Mouse (Mus musculus) myocyte (in vitro differentiated cells): ENCODE results near the gene Klk10. TPM values are rescaled to one million over a fixed set of nuclear protein-coding genes. Genes with fewer than 3 reads are reported as not detected.
A peak's percentile ranks its signal among the peaks of the same experiment; 100 is the strongest.

Experiments used
- H3K27me3 ChIP-seq: one replicate; pipeline ENCODE4 v1.6.1; 2011; ENCODE audit not compliant: control insufficient read depth, insufficient read depth, insufficient read length
- H3K36me3 ChIP-seq: one replicate; pipeline ENCODE4 v1.6.1; 2011; ENCODE audit not compliant: control insufficient read depth, insufficient read depth
- H3K4me2 ChIP-seq: one replicate; pipeline ENCODE4 v1.6.1; 2011; ENCODE audit warnings: low read depth, control low read depth
- H3K4me3 ChIP-seq: one replicate; pipeline ENCODE4 v1.5.1; 2011; ENCODE audit warnings: mild to moderate bottlenecking, control low read depth, moderate library complexity
- H3K79me2 ChIP-seq: one replicate; pipeline ENCODE4 v1.6.1; 2011; ENCODE audit not compliant: control insufficient read depth, insufficient read depth
- H3ac ChIP-seq: one replicate; pipeline ENCODE4 v1.6.1; 2011; ENCODE audit not compliant: control insufficient read depth, insufficient read length
- CEBPB ChIP-seq: IDR thresholded peaks from 2 replicates; pipeline ENCODE4 v1.6.1; 2011; ENCODE audit warnings: mild to moderate bottlenecking, moderate library complexity; ENCODE audit not compliant: poor library complexity, insufficient read depth, severe bottlenecking
- E2F4 ChIP-seq: IDR thresholded peaks from one replicate; pipeline ENCODE4 v1.6.1; 2011; ENCODE audit warnings: mild to moderate bottlenecking, control low read depth, moderate library complexity; ENCODE audit not compliant: insufficient read depth
- MAX ChIP-seq: IDR thresholded peaks from one replicate; pipeline ENCODE4 v1.6.1; 2011; ENCODE audit warnings: low read depth, mild to moderate bottlenecking, control low read depth
- MYOD1 ChIP-seq, 3 experiments: IDR thresholded peaks; one replicate each; pipeline ENCODE4 v1.6.1; 2011; ENCODE audit warnings: control low read depth in 2 of 3, low read depth in 2 of 3, mild to moderate bottlenecking in 2 of 3, moderate library complexity in 1 of 3; ENCODE audit not compliant: insufficient read length in 2 of 3, control insufficient read depth in 1 of 3
- MYOG ChIP-seq, 3 experiments: IDR thresholded peaks; one replicate each; pipeline ENCODE4 v1.6.1; 2011; ENCODE audit warnings: control low read depth in 2 of 3, low read depth in 2 of 3, mild to moderate bottlenecking in 2 of 3; ENCODE audit not compliant: insufficient read length in 2 of 3, control insufficient read depth in 1 of 3, insufficient read depth in 1 of 3
- POLR2A ChIP-seq: IDR thresholded peaks from one replicate; pipeline ENCODE4 v1.6.1; 2011; ENCODE audit warnings: low read depth, mild to moderate bottlenecking, control low read depth, moderate library complexity; ENCODE audit not compliant: insufficient read length
- POLR2AphosphoS2 ChIP-seq: IDR thresholded peaks from one replicate; pipeline ENCODE4 v1.6.1; 2011; ENCODE audit warnings: low read depth, control low read depth; ENCODE audit not compliant: insufficient read length
- REST ChIP-seq: IDR thresholded peaks from one replicate; pipeline ENCODE4 v1.6.1; 2011; ENCODE audit warnings: mild to moderate bottlenecking, control low read depth, moderate library complexity; ENCODE audit not compliant: insufficient read depth, insufficient read length
- SRF ChIP-seq: IDR thresholded peaks from one replicate; pipeline ENCODE4 v1.6.1; 2011; ENCODE audit warnings: low read depth; ENCODE audit not compliant: control insufficient read depth, insufficient read length
- TCF12 ChIP-seq: IDR thresholded peaks from one replicate; pipeline ENCODE4 v1.6.1; 2011; ENCODE audit warnings: mild to moderate bottlenecking, control low read depth; ENCODE audit not compliant: poor library complexity, insufficient read depth, severe bottlenecking
- TCF3 ChIP-seq: IDR thresholded peaks from one replicate; pipeline ENCODE4 v1.6.1; 2011; ENCODE audit warnings: low read depth, control low read depth; ENCODE audit not compliant: insufficient read length
- USF1 ChIP-seq: IDR thresholded peaks from one replicate; pipeline ENCODE4 v1.6.1; 2011; ENCODE audit warnings: low read depth, mild to moderate bottlenecking, control low read depth, moderate library complexity
- polyA plus RNA-seq: library from polyadenylated mRNA; unstranded; fragments of >200 nt; fragmentation: generic; extraction: Trizol; gene quantifications from one replicate; pipeline ENCODE4 v1.2.1, GENCODE M21; 2012; ENCODE audit warnings: missing spikeins

Klk10 gene
- polyA plus RNA-seq, 1 experiment, result 1.1 TPM

- TF ChIP-seq POLR2AphosphoS2 (no peak), CEBPB (no peak), REST (no peak), MAX (no peak), TCF12 (no peak), USF1 (no peak), SRF (no peak)
- Histone ChIP-seq H3K36me3 (no peaks in the 10 kb centered on the region), H3K4me2 (peak overlapping the region; percentile 53), H3K4me3 (no peak overlapping the region), H3K27me3 (no peaks in the 10 kb centered on the region), H3K79me2 (no peaks in the 10 kb centered on the region), H3ac (no peak overlapping the region)
Observed at GRCm38 (mm10) chr7:43782275-43783265, 1.7 kb downstream of the Klk10 start.

DNA sequence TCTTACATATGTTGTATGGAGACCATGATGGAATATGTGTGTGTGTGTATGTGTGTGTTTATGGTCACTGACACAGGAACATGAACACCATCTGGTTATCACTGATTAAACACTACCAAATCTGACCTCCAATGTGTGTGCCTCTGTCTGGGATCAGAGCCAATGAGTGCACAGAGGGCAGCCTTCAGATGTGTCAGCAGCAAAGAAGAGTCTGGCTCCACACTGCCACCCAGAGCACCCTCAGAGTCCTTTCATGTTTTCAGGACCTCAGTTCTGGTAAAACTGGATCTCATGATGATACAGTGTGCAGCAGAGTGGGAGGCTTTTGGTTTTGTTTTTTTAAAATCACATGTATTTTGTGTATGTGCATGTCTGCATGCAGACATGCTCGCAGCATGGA is 4.5 kb downstream of the Klk10 start:
- no peaks in the 10 kb centered on the region for H3K36me3 ChIP-seq
- H3K79me2 ChIP-seq, result no peaks in the 10 kb centered on the region
- no peaks in the 10 kb centered on the region for H3K27me3 ChIP-seq
- H3K4me2 ChIP-seq, result no peak overlapping the region
- no peak overlapping the region for H3K4me3 ChIP-seq
- TF ChIP-seq MYOG (IDR thresholded peaks at IDR 0.05; ENCODE audit: control insufficient read depth in 1 of 3, insufficient read depth in 1 of 3, insufficient read length in 2 of 3, low read depth in 2 of 3) (no peak), MAX (no peak), POLR2AphosphoS2 (no peak), USF1 (no peak), TCF12 (no peak)
- H3ac ChIP-seq, result no peak overlapping the region

GRCm38 (mm10) chr7:43788096-43788495 is 7.3 kb downstream of the Klk10 start:
- H3K79me2 ChIP-seq, result no peaks in the 10 kb centered on the region
- TF ChIP-seq TCF3 (no peak), E2F4 (no peak), POLR2A (no peak), MAX (no peak), MYOD1 (IDR thresholded peaks at IDR 0.05; ENCODE audit: control insufficient read depth in 1 of 3, insufficient read length in 2 of 3, low read depth in 2 of 3) (no peak), REST (no peak), POLR2AphosphoS2 (no peak), CEBPB (no peak), USF1 (no peak), TCF12 (no peak), MYOG (IDR thresholded peaks at IDR 0.05; ENCODE audit: control insufficient read depth in 1 of 3, insufficient read depth in 1 of 3, insufficient read length in 2 of 3, low read depth in 2 of 3) (no peak), SRF (no peak)
- no peaks in the 10 kb centered on the region for H3K27me3 ChIP-seq
- peak overlapping the region; percentile 4 for H3K4me2 ChIP-seq
- H3ac ChIP-seq, result no peak overlapping the region
- H3K36me3 ChIP-seq, result no peaks in the 10 kb centered on the region
- no peak overlapping the region for H3K4me3 ChIP-seq

- H3K79me2 ChIP-seq, result no peaks in the 10 kb centered on the region
- no peak overlapping the region for H3K4me2 ChIP-seq
- no peaks in the 10 kb centered on the region for H3K27me3 ChIP-seq
- no peak overlapping the region for H3K4me3 ChIP-seq
- H3K36me3 ChIP-seq, result no peaks in the 10 kb centered on the region
- H3ac ChIP-seq, result no peak overlapping the region
- TF ChIP-seq MYOG (IDR thresholded peaks at IDR 0.05; ENCODE audit: control insufficient read depth in 1 of 3, insufficient read depth in 1 of 3, insufficient read length in 2 of 3, low read depth in 2 of 3), result no peak
- TF ChIP-seq TCF12, result no peak
- no peak for TF ChIP-seq E2F4
- no peak for TF ChIP-seq TCF3
- no peak for TF ChIP-seq SRF
- TF ChIP-seq MAX, result no peak
- TF ChIP-seq MYOD1 (IDR thresholded peaks at IDR 0.05; ENCODE audit: control insufficient read depth in 1 of 3, insufficient read length in 2 of 3, low read depth in 2 of 3), result no peak
- TF ChIP-seq USF1, result no peak
- TF ChIP-seq POLR2A, result no peak
- no peak for TF ChIP-seq CEBPB
- no peak for TF ChIP-seq POLR2AphosphoS2
- no peak for TF ChIP-seq REST
Observed at GRCm38 (mm10) chr7:43789295-43789694, 8.5 kb downstream of the Klk10 start.

- no peak for TF ChIP-seq SRF
- TF ChIP-seq USF1, result no peak
- no peak for TF ChIP-seq MYOD1 (IDR thresholded peaks at IDR 0.05; ENCODE audit: control insufficient read depth in 1 of 3, insufficient read length in 2 of 3, low read depth in 2 of 3)
- no peak for TF ChIP-seq POLR2A
- TF ChIP-seq TCF12, result no peak
- no peak for TF ChIP-seq TCF3
- no peak for TF ChIP-seq CEBPB
- TF ChIP-seq MAX, result no peak
- TF ChIP-seq REST, result no peak
- TF ChIP-seq POLR2AphosphoS2, result no peak
- TF ChIP-seq MYOG (IDR thresholded peaks at IDR 0.05; ENCODE audit: control insufficient read depth in 1 of 3, insufficient read depth in 1 of 3, insufficient read length in 2 of 3, low read depth in 2 of 3), result no peak
- TF ChIP-seq E2F4, result no peak
- Histone ChIP-seq H3ac (no peak within 1 kb of the TSS), H3K4me2 (no peak within 1 kb of the TSS), H3K79me2 (no peaks in the 10 kb centered on the region), H3K36me3 (no peaks in the 10 kb centered on the region), H3K27me3 (no peaks in the 10 kb centered on the region), H3K4me3 (no peak within 1 kb of the TSS)
Observed at GRCm38 (mm10) chr7:43791591-43791990, 10.8 kb downstream of the Klk10 start, which contains the start of gene Klk9. Klk9 (plus strand) TSS chr7:43791891.
